Mouse (Mus musculus): ENCODE measurements around the gene Egfr.

Gene Egfr

DNA sequence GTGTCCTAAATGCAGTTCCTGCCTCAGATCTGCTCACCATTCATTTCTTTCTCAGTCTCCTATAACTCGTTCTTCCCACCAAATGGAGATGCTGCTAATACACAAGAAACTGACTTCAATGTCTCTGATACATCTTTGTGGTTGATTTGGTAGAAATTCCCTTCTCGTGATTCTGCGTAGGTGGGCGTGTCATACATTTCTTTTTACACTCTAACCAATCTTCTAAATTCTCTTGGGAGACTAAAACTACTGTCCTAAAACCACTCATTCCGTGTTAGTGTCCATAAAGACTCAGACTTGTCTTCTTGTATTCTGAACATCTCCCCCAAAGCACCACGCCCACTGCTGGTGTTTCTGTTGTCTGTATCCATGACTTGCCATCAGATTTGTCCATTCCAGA is 205.0 kb downstream of the Egfr start:
- no peak for DNase-seq (ENCODE audit: low spot score)

DNA sequence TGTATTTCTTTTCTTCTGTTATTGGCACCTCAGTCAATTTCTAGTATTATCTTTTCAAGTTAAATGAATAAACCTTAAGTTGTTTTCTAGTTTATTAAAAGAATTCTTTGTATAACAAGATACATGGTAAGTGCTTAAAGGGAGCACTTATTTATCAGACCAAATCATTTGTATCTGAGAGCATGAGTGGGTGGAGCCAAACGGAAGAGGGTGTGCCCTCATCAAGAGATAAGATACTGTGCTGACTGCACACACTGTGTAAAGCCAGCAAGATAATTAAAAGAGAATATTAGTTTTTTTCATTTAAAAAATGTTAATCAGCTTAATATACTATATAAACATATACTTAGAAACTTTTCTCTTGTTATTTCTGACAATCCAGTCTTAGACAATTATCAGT is 206.5 kb downstream of the Egfr start:
- no peak for DNase-seq (ENCODE audit: low spot score)

Measured in adipocyte (in vitro differentiated cells).